Mouse (Mus musculus): ENCODE measurements at regions not wholly inside any gene's neighbourhood (a gene's known extent, or its start where the extent isn't known, plus 50 kb on each side); places are given as distances from the start of the nearest gene placed in this dataset.
A peak's percentile ranks its signal among the peaks of the same experiment; 100 is the strongest.

- Histone ChIP-seq H3K27ac (replicated peaks; ENCODE audit: low read depth, low read length) (no peak overlapping the region), H3K4me1 (ENCODE audit: control insufficient read depth, insufficient read depth, low read length) (no peaks in the 10 kb centered on the region), H3K9me3 (ENCODE audit: control insufficient read depth, low read length) (no peaks in the 10 kb centered on the region), H3K36me3 (ENCODE audit: control insufficient read depth, insufficient read depth, low read length) (no peaks in the 10 kb centered on the region), H3K4me2 (ENCODE audit: low read length) (no peak overlapping the region), H3K27me3 (ENCODE audit: control insufficient read depth, insufficient read depth, low read length) (no peaks in the 10 kb centered on the region), H3K4me3 (replicated peaks; ENCODE audit: low read depth, low read length) (no peak overlapping the region), H3K9ac (replicated peaks; ENCODE audit: low read length) (no peak overlapping the region)
- 76% methylated on average over 1 of the region's 1 CpGs for WGBS
- ATAC-seq (ENCODE audit: low FRiP score, low TSS enrichment), result no peak
- DNase-seq, result no peak
Observed at GRCm38 (mm10) chr12:64393106-64393505, 81.4 kb downstream of the Fscb start.

GRCm38 (mm10) chr12:64389766-64390445 lies 84.6 kb downstream of the Fscb start:
- H3K9me3 ChIP-seq (ENCODE audit: control insufficient read depth, low read length), result no peaks in the 10 kb centered on the region
- no peak overlapping the region for H3K4me3 ChIP-seq (replicated peaks; ENCODE audit: low read depth, low read length)
- H3K27me3 ChIP-seq (ENCODE audit: control insufficient read depth, insufficient read depth, low read length), result no peaks in the 10 kb centered on the region
- peak; percentile 20; the same call in 1 of the 2 replicates for ATAC-seq (ENCODE audit: low FRiP score, low TSS enrichment)
- no peaks in the 10 kb centered on the region for H3K36me3 ChIP-seq (ENCODE audit: control insufficient read depth, insufficient read depth, low read length)
- no peak for DNase-seq
- H3K4me1 ChIP-seq (ENCODE audit: control insufficient read depth, insufficient read depth, low read length), result 0 out of 2 replicates have a peak, but pooled peaks cover 4% of the 10 kb centered on the region
- no peak overlapping the region for H3K9ac ChIP-seq (replicated peaks; ENCODE audit: low read length)
- no peak overlapping the region for H3K4me2 ChIP-seq (ENCODE audit: low read length)
- no peak overlapping the region for H3K27ac ChIP-seq (replicated peaks; ENCODE audit: low read depth, low read length)
- 73% methylated on average over 9 of the region's 9 CpGs for WGBS

- H3K9me3 ChIP-seq (ENCODE audit: control insufficient read depth, low read length), result no peaks in the 10 kb centered on the region
- ATAC-seq (ENCODE audit: low FRiP score, low TSS enrichment) (no peak), DNase-seq (no peak)
- H3K4me1 ChIP-seq (ENCODE audit: control insufficient read depth, insufficient read depth, low read length), result no peaks in the 10 kb centered on the region
- H3K9ac ChIP-seq (replicated peaks; ENCODE audit: low read length), result no peak overlapping the region
- H3K27ac ChIP-seq (replicated peaks; ENCODE audit: low read depth, low read length), result no peak overlapping the region
- H3K27me3 ChIP-seq (ENCODE audit: control insufficient read depth, insufficient read depth, low read length), result no peaks in the 10 kb centered on the region
- H3K4me2 ChIP-seq (ENCODE audit: low read length), result no peak overlapping the region
- H3K4me3 ChIP-seq (replicated peaks; ENCODE audit: low read depth, low read length), result no peak overlapping the region
- H3K36me3 ChIP-seq (ENCODE audit: control insufficient read depth, insufficient read depth, low read length), result no peaks in the 10 kb centered on the region
- 82% methylated on average over 3 of the region's 3 CpGs for WGBS
Observed at GRCm38 (mm10) chr12:64364941-64365340, 109.5 kb downstream of the Fscb start.

- Histone ChIP-seq H3K4me3 (replicated peaks; ENCODE audit: low read depth, low read length) (no peak overlapping the region), H3K36me3 (ENCODE audit: control insufficient read depth, insufficient read depth, low read length) (no peaks in the 10 kb centered on the region), H3K4me2 (ENCODE audit: low read length) (no peak overlapping the region), H3K4me1 (ENCODE audit: control insufficient read depth, insufficient read depth, low read length) (no peaks in the 10 kb centered on the region), H3K9me3 (ENCODE audit: control insufficient read depth, low read length) (no peaks in the 10 kb centered on the region), H3K27ac (replicated peaks; ENCODE audit: low read depth, low read length) (no peak overlapping the region), H3K9ac (replicated peaks; ENCODE audit: low read length) (no peak overlapping the region), H3K27me3 (ENCODE audit: control insufficient read depth, insufficient read depth, low read length) (no peaks in the 10 kb centered on the region)
- DNase-seq, result no peak
- 84% methylated on average over 2 of the region's 2 CpGs for WGBS
- no peak for ATAC-seq (ENCODE audit: low FRiP score, low TSS enrichment)
Observed at GRCm38 (mm10) chr12:64361592-64362116, 112.8 kb downstream of the Fscb start.

GRCm38 (mm10) chr12:64360698-64361097 lies 113.8 kb downstream of the Fscb start:
- H3K4me1 ChIP-seq (ENCODE audit: control insufficient read depth, insufficient read depth, low read length), result no peaks in the 10 kb centered on the region
- ATAC-seq (ENCODE audit: low FRiP score, low TSS enrichment) (no peak), DNase-seq (no peak)
- no peaks in the 10 kb centered on the region for H3K36me3 ChIP-seq (ENCODE audit: control insufficient read depth, insufficient read depth, low read length)
- no peak overlapping the region for H3K9ac ChIP-seq (replicated peaks; ENCODE audit: low read length)
- H3K4me3 ChIP-seq (replicated peaks; ENCODE audit: low read depth, low read length), result no peak overlapping the region
- no peaks in the 10 kb centered on the region for H3K27me3 ChIP-seq (ENCODE audit: control insufficient read depth, insufficient read depth, low read length)
- H3K9me3 ChIP-seq (ENCODE audit: control insufficient read depth, low read length), result no peaks in the 10 kb centered on the region
- no peak overlapping the region for H3K4me2 ChIP-seq (ENCODE audit: low read length)
- H3K27ac ChIP-seq (replicated peaks; ENCODE audit: low read depth, low read length), result no peak overlapping the region

- no peak overlapping the region for H3K4me2 ChIP-seq (ENCODE audit: low read length)
- H3K9me3 ChIP-seq (ENCODE audit: control insufficient read depth, low read length), result no peaks in the 10 kb centered on the region
- no peaks in the 10 kb centered on the region for H3K27me3 ChIP-seq (ENCODE audit: control insufficient read depth, insufficient read depth, low read length)
- H3K4me3 ChIP-seq (replicated peaks; ENCODE audit: low read depth, low read length), result no peak overlapping the region
- ATAC-seq (ENCODE audit: low FRiP score, low TSS enrichment) (no peak), DNase-seq (no peak)
- no peak overlapping the region for H3K27ac ChIP-seq (replicated peaks; ENCODE audit: low read depth, low read length)
- no peaks in the 10 kb centered on the region for H3K4me1 ChIP-seq (ENCODE audit: control insufficient read depth, insufficient read depth, low read length)
- no peak overlapping the region for H3K9ac ChIP-seq (replicated peaks; ENCODE audit: low read length)
- H3K36me3 ChIP-seq (ENCODE audit: control insufficient read depth, insufficient read depth, low read length), result no peaks in the 10 kb centered on the region
- WGBS, result 84% methylated on average over 1 of the region's 1 CpGs
Observed at GRCm38 (mm10) chr12:64343745-64344144, 130.7 kb downstream of the Fscb start.

- H3K9me3 ChIP-seq (ENCODE audit: control insufficient read depth, low read length), result no peaks in the 10 kb centered on the region
- no peaks in the 10 kb centered on the region for H3K27me3 ChIP-seq (ENCODE audit: control insufficient read depth, insufficient read depth, low read length)
- no peaks in the 10 kb centered on the region for H3K36me3 ChIP-seq (ENCODE audit: control insufficient read depth, insufficient read depth, low read length)
- no peak overlapping the region for H3K27ac ChIP-seq (replicated peaks; ENCODE audit: low read depth, low read length)
- no peak for DNase-seq
- no peak overlapping the region for H3K9ac ChIP-seq (replicated peaks; ENCODE audit: low read length)
- no peak overlapping the region for H3K4me3 ChIP-seq (replicated peaks; ENCODE audit: low read depth, low read length)
- H3K4me2 ChIP-seq (ENCODE audit: low read length), result no peak overlapping the region
- H3K4me1 ChIP-seq (ENCODE audit: control insufficient read depth, insufficient read depth, low read length), result no peaks in the 10 kb centered on the region
- no peak for ATAC-seq (ENCODE audit: low FRiP score, low TSS enrichment)
Observed at GRCm38 (mm10) chr12:64335167-64335566, 139.3 kb downstream of the Fscb start.

Data from midbrain, embryonic 14.5 days (tissue).